8 mouse cellular contexts compared by ENCODE assay signal in the genomic region with DNA sequence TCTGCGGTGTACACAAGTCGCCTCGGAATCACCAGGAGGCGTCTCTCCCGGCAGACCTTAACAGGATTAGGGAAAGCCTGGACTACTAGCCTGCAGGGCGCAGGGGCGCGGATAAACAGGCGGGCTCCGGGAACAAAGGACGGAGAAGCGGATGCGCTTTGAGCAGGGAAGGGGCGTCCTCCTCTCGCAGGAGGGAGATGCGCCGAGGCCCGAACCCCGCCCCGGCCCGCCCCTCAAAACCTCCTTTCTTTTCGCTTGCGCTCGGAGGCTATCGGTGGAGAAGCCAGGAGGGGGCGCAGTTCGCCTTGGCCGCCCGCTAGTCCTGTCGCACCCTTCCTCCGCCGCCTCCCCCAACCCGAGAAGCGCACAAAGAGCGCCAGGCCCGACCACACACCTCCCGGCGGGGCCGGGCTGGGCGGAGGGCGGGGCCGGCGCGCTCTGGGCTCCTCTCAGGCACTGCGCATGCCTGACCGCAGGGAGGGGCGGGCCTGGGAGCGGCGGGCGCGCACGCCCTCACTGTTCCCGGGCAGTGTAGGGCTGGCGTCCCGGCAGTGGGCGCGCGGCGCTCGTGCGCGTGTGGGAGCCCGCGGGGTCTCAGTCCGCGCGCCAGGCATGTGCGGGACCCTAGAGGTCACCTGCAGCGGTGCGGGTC. TPM values are rescaled to one million over a fixed set of nuclear protein-coding genes. Genes with fewer than 3 reads are reported as not detected.
DNase-seq lines count a peak whose midpoint lies in the region; ATAC-seq and TF ChIP-seq lines count a peak whose summit lies in the region.

No protein-coding gene starts in this region.

- H3K36me3 ChIP-seq in hindbrain, postnatal 0 days (ENCODE audit: insufficient read depth, low read length): no peaks in the 10 kb centered on the region

- peak overlapping the region; percentile 93 for H3K9ac ChIP-seq in hindbrain, postnatal 0 days (replicated peaks; ENCODE audit: low read length)

- H3K4me3 ChIP-seq in gastrocnemius, adult 2 months: peak overlapping the region; percentile 90
- H3K4me3 ChIP-seq in hindbrain, postnatal 0 days (ENCODE audit: low read length): peak overlapping the region; percentile 94
- peak overlapping the region; percentile 100 for H3K4me3 ChIP-seq in left cerebral cortex, adult 2 months

- TF ChIP-seq CTCF in gastrocnemius, adult 2 months (IDR thresholded peaks at IDR 0.05): peak; percentile 76
- TF ChIP-seq CTCF in hindbrain, postnatal 0 days (IDR thresholded peaks at IDR 0.05; ENCODE audit: low read depth): peak; percentile 72
- TF ChIP-seq CTCF in left cerebral cortex, adult 2 months (IDR thresholded peaks at IDR 0.05): peak; percentile 68

- H3K4me1 ChIP-seq in hindbrain, postnatal 0 days (ENCODE audit: insufficient read depth, low read length): 0 out of 2 replicates have a peak, but pooled peaks cover 4% of the 10 kb centered on the region

- peak; percentile 70 for ATAC-seq in activated CD4-positive, CD25-positive, alpha-beta regulatory T cell, adult 4 months
- peak; percentile 75 for ATAC-seq in common myeloid progenitor, adult 5-6 weeks (replicated peaks; ENCODE audit: low read depth, poor library complexity, severe bottlenecking)
- ATAC-seq in hindbrain, postnatal 0 days: peak; percentile 91
- peak; percentile 72 for ATAC-seq in megakaryocyte, adult 5-6 weeks (ENCODE audit: poor library complexity, severe bottlenecking)

- DNase-seq in gastrocnemius, adult 2 months: peak; percentile 98
- DNase-seq in hindbrain, postnatal 0 days (ENCODE audit: low spot score): peak; percentile 99
- peak; percentile 99 for DNase-seq in left cerebral cortex, adult 2 months (ENCODE audit: extremely low spot score in 1 of 2, low spot score in 2 of 2)
- peak; percentile 99 for DNase-seq in right cerebral cortex, adult 18-20 months
- peak; percentile 91 for DNase-seq in urinary bladder, adult 2 months (ENCODE audit: low spot score)

- no peaks in the 10 kb centered on the region for H3K27me3 ChIP-seq in hindbrain, postnatal 0 days (ENCODE audit: insufficient read depth, low read length)

- intact Hi-C loops in gastrocnemius, adult 2 months (cut with DNase I): loop anchor here (10.0 kb wide), 1 partner anchor 151 kb away; no protein-coding TSS in a partner anchor
- intact Hi-C loops in left cerebral cortex, adult 2 months (cut with DNase I): loop anchor here (1.0 to 5.0 kb wide), 8 partner anchors 149 to 684 kb away; no protein-coding TSS in a partner anchor

- no peaks in the 10 kb centered on the region for H3K9me3 ChIP-seq in hindbrain, postnatal 0 days (ENCODE audit: low read length)

- peak overlapping the region; percentile 77 for H3K4me2 ChIP-seq in hindbrain, postnatal 0 days (ENCODE audit: low read depth, low read length)

- under 1% methylated on average over 68 of the region's 70 CpGs for WGBS in hindbrain, postnatal 0 days

- H3K27ac ChIP-seq in gastrocnemius, adult 2 months: peak overlapping the region; percentile 92
- H3K27ac ChIP-seq in hindbrain, postnatal 0 days: peak overlapping the region; percentile 100
- H3K27ac ChIP-seq in left cerebral cortex, adult 2 months: peak overlapping the region; percentile 100

RNA-seq across cellular contexts. Expression of a gene that starts 1.2 kb away (rescaled TPM):
- polyA plus RNA-seq in activated CD4-positive, CD25-positive, alpha-beta regulatory T cell, adult 4 months (2017; shearing (Covaris generic)): 1 to 10 TPM; 2.1 to 2.5 TPM
- total RNA-seq in common myeloid progenitor, adult 5-6 weeks (2017): 10.4 and 11.0 TPM in 2 replicates
- under 1 TPM; 0.43 to 0.59 TPM for total RNA-seq in gastrocnemius, adult 2 months (2021)
- 91.3 and 92.0 TPM in 2 replicates for total RNA-seq in hindbrain, postnatal 0 days (2014; rRNA removed)
- 14.1 and 15.8 TPM in 2 replicates for polyA plus RNA-seq in hindbrain, postnatal 0 days (2015; fragmentation: Nextera tagmentation; extraction: Ambion mirVana)
- total RNA-seq in left cerebral cortex, adult 2 months (2021): 10 to 100 TPM; 18.3 to 24.4 TPM
- 2.5 and 3.7 TPM in 2 replicates for total RNA-seq in megakaryocyte, adult 5-6 weeks (2015)
- 3.9 and 5.2 TPM in 2 replicates for total RNA-seq in megakaryocyte, adult 5-6 weeks (2017)
- polyA plus RNA-seq in urinary bladder, adult 2 months (2012; rRNA removed): 1.8 and 1.9 TPM in 2 replicates

Comparison
In these comparisons a context has a peak if more than half of its experiments do, and no peak if none do; other contexts are left out.
1. Peak in every context shown above with its lines: DNase-seq, ATAC-seq, H3K4me3 ChIP-seq and H3K27ac ChIP-seq.